Mouse (Mus musculus) liver, embryonic 14.5 days (tissue): ENCODE measurements at regions not wholly inside any gene's neighbourhood (a gene's known extent, or its start where the extent isn't known, plus 50 kb on each side); places are given as distances from the start of the nearest gene placed in this dataset.

Experiments
- CTCF ChIP-seq: IDR thresholded peaks from 2 replicates; pipeline ENCODE4 v1.5.1; 2016; ENCODE audit warnings: antibody characterized with exemption, low read depth, control low read depth
- EP300 ChIP-seq: IDR thresholded peaks from 2 replicates; pipeline ENCODE4 v1.6.1; 2016; ENCODE audit warnings: antibody characterized with exemption, low read depth

- no peak for TF ChIP-seq EP300
- TF ChIP-seq CTCF: no peak
Observed at GRCm38 (mm10) chr5:91294957-91295356, 107.8 kb downstream of the Btc start.
